Mouse (Mus musculus) ES-E14 (cell line): ENCODE measurements around the gene Hsf2bp.

Experiments
- CHD2 ChIP-seq: IDR thresholded peaks from 2 replicates; pipeline ENCODE4 v1.6.1; 2014; ENCODE audit warnings: mild to moderate bottlenecking, low read depth, low read length, inconsistent platforms
- MAFK ChIP-seq: IDR thresholded peaks from 2 replicates; pipeline ENCODE4 v1.6.1; 2014; ENCODE audit warnings: mild to moderate bottlenecking, low read depth, low read length, inconsistent platforms; ENCODE audit not compliant: insufficient read depth
- ZC3H11A ChIP-seq: IDR thresholded peaks from 2 replicates; pipeline ENCODE4 v1.6.1; 2012; ENCODE audit warnings: low read depth, mild to moderate bottlenecking, inconsistent platforms, low read length, borderline replicate concordance
- ZNF384 ChIP-seq: IDR thresholded peaks from 2 replicates; pipeline ENCODE4 v1.6.1; 2012; ENCODE audit warnings: low read depth, low read length, inconsistent platforms

- TF ChIP-seq CHD2: no peak
- TF ChIP-seq ZC3H11A: no peak
- no peak for TF ChIP-seq ZNF384
- TF ChIP-seq MAFK: no peak
Measured at GRCm38 (mm10) chr17:32034322-32034721, 1.8 kb downstream of the Hsf2bp start.
